Mouse (Mus musculus) kidney, adult 2 months (tissue): Measurements from ENCODE around the gene Scp2d1. TPM values are rescaled to one million over a fixed set of nuclear protein-coding genes. Genes with fewer than 3 reads are reported as not detected.
A peak's percentile ranks its signal among the peaks of the same experiment; 100 is the strongest.

Source experiments
- DNase-seq: peaks from one replicate; pipeline ENCODE4 v3.0.0; 2021
- H3K27ac ChIP-seq: fragments of 200-500 bp; 2 replicates; pipeline ENCODE4 v1.5.1; 2012; ENCODE audit warnings: low read depth, low read length, control low read depth, inconsistent platforms; ENCODE audit not compliant: insufficient read depth
- H3K27me3 ChIP-seq: fragments of 200-500 bp; replicated peaks from 2 replicates; pipeline ENCODE4 v1.6.1; 2012; ENCODE audit warnings: mild to moderate bottlenecking, moderate library complexity, low read length, inconsistent platforms; ENCODE audit not compliant: control insufficient read depth, insufficient read depth
- H3K36me3 ChIP-seq: fragments of 200-500 bp; 2 replicates; pipeline ENCODE4 v1.6.1; 2012; ENCODE audit warnings: mild to moderate bottlenecking, moderate library complexity, low read length, inconsistent platforms; ENCODE audit not compliant: control insufficient read depth, insufficient read depth
- H3K4me1 ChIP-seq: fragments of 200-500 bp; 2 replicates; pipeline ENCODE4 v1.6.1; 2011; ENCODE audit warnings: low read length; ENCODE audit not compliant: control insufficient read depth, insufficient read depth
- H3K4me3 ChIP-seq: fragments of 200-500 bp; 2 replicates; pipeline ENCODE4 v1.5.1; 2011; ENCODE audit warnings: mild to moderate bottlenecking, low read depth, low read length, control low read depth; ENCODE audit not compliant: insufficient read depth
- CTCF ChIP-seq: fragments of 200-500 bp; conservative IDR thresholded peaks from 2 replicates; pipeline ENCODE4 v1.5.1; 2011; ENCODE audit warnings: low read depth, mild to moderate bottlenecking, control low read depth, low read length, moderate library complexity, mixed read lengths; ENCODE audit not compliant: insufficient read depth, insufficient read length
- POLR2A ChIP-seq: fragments of 200-500 bp; IDR thresholded peaks from one replicate; pipeline ENCODE4 v1.6.1; 2011; ENCODE audit warnings: low read depth, low read length, control low read depth
- WGBS: fragments of 180-500 bp; shearing (Covaris S2); methylation state at CpG from one replicate; pipeline ENCODE4 v1.1.7; 2018; 5-methylcytosine and 5-hydroxymethylcytosine counted together
- polyA plus RNA-seq: library from polyadenylated mRNA; depleted of rRNA; stranded (reverse); fragments of >200 nt; gene quantifications from 2 replicates; pipeline ENCODE4 v1.2.3, GENCODE M21; 2012

The Scp2d1 gene
- polyA plus RNA-seq, 1 experiment, result not detected

DNA sequence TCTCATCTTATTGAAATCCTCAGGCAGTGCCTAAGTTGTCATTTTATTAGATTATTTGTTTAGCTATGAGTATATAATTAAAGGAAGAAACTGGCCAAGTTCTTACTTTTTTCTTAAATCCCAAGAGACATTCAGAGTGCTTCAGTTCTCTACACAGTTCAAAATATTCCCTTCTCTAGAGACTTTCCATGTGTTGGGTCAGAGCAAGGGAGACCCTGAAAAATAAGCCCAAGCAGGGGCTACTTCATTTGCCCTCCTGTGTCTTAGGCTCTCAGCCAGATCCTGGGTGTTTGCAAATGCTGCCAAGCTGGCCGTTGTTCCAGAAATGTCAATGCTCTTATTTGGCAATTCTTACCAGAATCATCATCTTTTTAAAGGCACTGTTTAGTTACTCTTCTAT lies 40.3 kb upstream of the Scp2d1 start:
- DNase-seq, result peak; percentile 4
- H3K4me3 ChIP-seq, result no peak overlapping the region
- H3K36me3 ChIP-seq, result no peaks in the 10 kb centered on the region
- H3K27ac ChIP-seq, result no peak overlapping the region
- no peaks in the 10 kb centered on the region; the same call in 1 of the 2 replicates for H3K4me1 ChIP-seq
- H3K27me3 ChIP-seq, result 0 out of 2 replicates have a peak, but pooled peaks cover 1% of the 10 kb centered on the region
- WGBS, result 62% methylated on average over 1 of the region's 1 CpGs
- TF ChIP-seq CTCF (no peak), POLR2A (no peak)

DNA sequence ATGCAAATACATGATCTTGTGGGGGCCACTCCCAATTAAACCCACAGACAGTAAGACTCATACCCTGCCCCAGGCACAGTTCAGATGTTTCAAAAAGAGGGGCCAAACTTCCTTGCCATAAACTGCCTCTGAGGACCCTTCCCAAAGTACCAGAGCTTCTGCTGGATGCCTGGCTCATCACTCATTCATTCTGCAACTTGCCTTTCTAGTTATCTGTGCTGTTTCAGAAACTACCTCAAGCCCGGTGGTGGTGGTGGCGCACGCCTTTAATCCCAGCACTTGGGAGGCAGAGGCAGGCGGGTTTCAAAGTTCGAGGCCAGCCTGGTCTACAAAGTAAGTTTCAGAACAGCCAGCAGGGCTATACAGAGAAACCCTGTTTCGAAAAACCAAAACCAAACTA lies 39.6 kb upstream of the Scp2d1 start:
- 93% methylated on average over 6 of the region's 6 CpGs for WGBS
- Histone ChIP-seq H3K27me3 (0 out of 2 replicates have a peak, but pooled peaks cover 1% of the 10 kb centered on the region), H3K4me3 (no peak overlapping the region), H3K36me3 (no peaks in the 10 kb centered on the region), H3K27ac (no peak overlapping the region), H3K4me1 (no peaks in the 10 kb centered on the region; the same call in 1 of the 2 replicates)
- no peak for TF ChIP-seq POLR2A
- no peak for TF ChIP-seq CTCF
- DNase-seq, result no peak

DNA sequence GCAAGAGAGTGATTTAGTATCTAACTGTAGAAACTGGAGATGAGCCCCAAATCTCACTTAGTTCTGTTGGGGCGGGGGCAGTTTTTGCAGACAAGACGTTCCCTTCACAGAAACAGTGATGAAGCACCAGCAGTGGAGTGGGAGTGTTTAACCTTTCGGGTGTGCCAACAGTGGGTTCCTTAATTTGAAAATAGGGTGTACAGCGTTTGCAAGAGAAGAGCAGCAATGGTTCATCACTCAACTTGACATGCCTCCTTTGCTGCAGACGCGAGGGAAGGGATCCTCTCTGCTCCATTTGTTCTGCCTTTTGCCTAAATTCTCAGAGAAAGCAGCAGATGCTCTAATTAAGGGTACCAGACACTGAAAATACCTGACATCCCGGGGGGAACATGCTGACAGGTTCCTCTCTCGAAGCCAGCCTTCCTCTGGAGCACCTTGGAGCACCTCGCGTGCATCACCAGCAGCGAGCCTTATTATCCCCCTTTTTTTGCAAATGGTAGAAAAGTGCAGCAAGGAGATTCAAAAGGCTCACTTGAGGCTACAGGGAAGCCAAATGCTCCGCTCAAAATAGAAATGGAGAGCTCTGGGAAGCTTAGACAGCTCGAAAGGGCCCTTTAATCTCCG lies 31.7 kb upstream of the Scp2d1 start:
- Histone ChIP-seq H3K27ac (no peak overlapping the region), H3K4me1 (no peaks in the 10 kb centered on the region), H3K27me3 (no peaks in the 10 kb centered on the region), H3K36me3 (no peaks in the 10 kb centered on the region), H3K4me3 (no peak overlapping the region)
- TF ChIP-seq CTCF, result no peak
- TF ChIP-seq POLR2A, result no peak
- 30% methylated on average over 14 of the region's 14 CpGs for WGBS
- no peak for DNase-seq

DNA sequence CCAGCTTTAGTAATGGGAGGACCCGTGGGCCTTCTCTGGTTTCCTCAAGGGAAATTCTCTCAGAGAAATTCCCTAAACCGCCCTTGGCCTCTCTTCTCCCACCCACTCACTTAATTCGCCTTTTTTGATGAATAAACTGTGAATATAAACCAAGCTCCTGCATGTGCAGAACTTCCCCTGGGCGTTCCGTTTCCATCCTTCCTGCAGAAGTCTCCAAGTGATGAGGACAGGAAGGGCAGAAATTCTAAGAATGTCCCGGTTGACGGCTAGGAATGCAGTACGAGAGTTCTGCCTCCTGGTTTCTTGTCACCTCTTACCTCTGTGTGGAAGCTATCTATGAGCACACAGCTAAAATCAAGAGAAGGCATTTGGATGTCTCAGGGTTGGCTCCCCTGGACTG lies 25.9 kb upstream of the Scp2d1 start:
- H3K27me3 ChIP-seq, result no peaks in the 10 kb centered on the region
- no peaks in the 10 kb centered on the region for H3K4me1 ChIP-seq
- H3K36me3 ChIP-seq, result no peaks in the 10 kb centered on the region
- 0 out of 2 replicates have a peak overlapping the region, but pooled peaks have one; percentile 47 for H3K27ac ChIP-seq
- peak; percentile 69 for DNase-seq
- 54% methylated on average over 8 of the region's 8 CpGs for WGBS
- TF ChIP-seq POLR2A, result no peak
- no peak overlapping the region for H3K4me3 ChIP-seq

DNA sequence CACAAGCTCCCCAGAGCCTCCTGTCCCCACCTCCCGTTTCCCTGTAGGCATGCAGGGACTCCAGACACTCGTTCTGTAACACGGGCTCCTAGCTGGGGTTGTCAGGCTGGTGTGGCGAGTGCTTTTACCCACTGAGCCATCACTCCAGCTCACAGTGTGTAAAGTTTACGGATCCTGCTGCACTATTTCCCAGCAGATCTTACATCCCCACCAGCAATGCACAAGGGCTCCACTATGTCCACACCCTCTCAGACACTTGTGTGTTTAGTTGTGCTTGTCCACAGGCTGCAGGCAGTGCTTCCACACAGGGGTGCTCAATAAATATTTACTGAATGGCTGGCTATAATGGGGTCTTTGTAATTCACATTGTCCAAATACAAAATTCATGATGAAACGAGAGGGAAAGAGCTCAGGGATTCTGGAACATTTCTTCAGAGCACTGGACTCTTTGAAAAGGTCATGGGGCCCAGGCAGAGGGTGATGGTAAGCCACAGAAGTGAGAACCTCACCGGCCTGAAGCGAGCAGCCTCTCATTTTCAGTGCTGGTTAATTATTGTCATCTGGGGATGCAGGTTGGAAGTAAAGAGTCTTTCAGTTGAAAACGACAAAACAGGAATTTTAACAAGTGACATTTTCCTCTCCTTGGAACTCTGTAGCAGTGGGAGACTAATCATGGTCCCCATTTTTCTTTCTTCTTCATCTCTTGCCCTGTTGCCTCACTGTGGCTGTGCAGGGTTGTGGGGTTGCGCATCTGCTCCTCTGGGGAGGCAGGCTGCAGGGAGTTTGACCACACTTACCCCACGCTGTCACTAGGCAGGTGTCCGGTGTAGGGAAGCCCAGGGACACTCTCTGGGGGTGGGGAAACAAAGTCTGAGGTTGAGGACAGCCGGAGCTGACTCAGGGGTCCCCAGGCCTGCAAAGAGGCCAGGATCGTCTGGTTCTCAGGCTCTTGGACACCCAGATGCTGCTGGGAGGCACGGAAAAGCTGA lies 15.4 kb upstream of the Scp2d1 start:
- no peak overlapping the region for H3K27ac ChIP-seq
- TF ChIP-seq POLR2A, result no peak
- TF ChIP-seq CTCF, result no peak
- WGBS, result 61% methylated on average over 15 of the region's 15 CpGs
- no peak for DNase-seq
- H3K36me3 ChIP-seq, result no peaks in the 10 kb centered on the region
- H3K4me3 ChIP-seq, result no peak overlapping the region
- H3K27me3 ChIP-seq, result no peaks in the 10 kb centered on the region
- no peaks in the 10 kb centered on the region for H3K4me1 ChIP-seq

DNA sequence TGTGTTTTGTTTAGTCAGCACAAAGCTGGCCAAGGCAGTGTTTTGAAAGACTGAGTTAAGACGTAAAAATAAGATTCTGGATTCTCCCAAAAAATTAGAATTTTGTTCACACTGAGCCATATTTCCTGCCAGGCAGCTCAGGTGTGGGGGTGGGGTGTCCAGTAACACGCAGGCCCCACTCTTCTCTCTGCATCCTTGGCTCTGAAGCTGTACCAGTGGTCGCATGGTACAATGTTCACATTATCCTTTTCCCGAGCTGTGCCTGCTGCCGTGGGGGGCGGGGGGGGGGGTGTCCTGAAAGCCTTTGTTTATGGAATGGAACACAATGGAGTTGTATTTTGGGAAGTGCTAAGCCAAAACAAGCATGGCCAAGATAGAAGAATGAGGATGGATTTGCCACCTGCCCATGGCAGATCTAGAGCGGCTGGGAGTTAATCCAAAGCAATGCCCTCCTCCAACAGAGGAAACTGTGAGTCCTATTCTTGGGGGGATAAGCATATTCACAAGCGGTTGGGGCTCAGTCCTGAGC lies 5.1 kb downstream of the Scp2d1 start:
- Histone ChIP-seq H3K36me3 (no peaks in the 10 kb centered on the region), H3K27ac (no peak overlapping the region), H3K4me3 (no peak overlapping the region), H3K27me3 (no peaks in the 10 kb centered on the region), H3K4me1 (no peaks in the 10 kb centered on the region)
- 76% methylated on average over 8 of the region's 8 CpGs for WGBS
- no peak for DNase-seq
- no peak for TF ChIP-seq POLR2A
- TF ChIP-seq CTCF, result no peak
